Mouse (Mus musculus): ENCODE measurements around the gene Otulin.

DNA sequence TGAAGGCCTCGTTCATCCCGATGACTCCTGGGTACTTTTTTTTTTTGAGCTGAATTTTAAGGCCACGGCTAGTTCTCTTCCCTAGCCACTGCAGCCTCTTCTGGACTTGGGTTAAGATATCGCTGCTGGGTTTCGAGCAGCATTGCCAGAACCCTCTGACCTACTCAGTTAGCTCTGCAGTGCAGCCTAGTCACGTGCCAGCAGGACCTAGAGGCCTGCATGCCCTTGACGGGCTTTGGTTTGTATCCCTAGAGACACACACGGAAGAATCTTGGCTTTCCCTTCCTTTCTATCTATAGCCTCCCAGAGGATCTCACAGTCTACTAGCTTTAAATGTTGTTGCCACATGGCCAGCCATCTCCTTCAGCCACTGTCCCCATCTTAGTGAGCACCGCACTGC, 90.7 kb downstream of the Otulin start:
- TF ChIP-seq USF1 (IDR thresholded peaks at IDR 0.05; ENCODE audit: low read depth): no peak
- no peak for TF ChIP-seq POLR2A (IDR thresholded peaks at IDR 0.05; ENCODE audit: insufficient read length, low read depth)
- no peak for TF ChIP-seq CEBPB (IDR thresholded peaks at IDR 0.05; ENCODE audit: insufficient read depth, poor library complexity, severe bottlenecking)
- TF ChIP-seq POLR2AphosphoS2 (IDR thresholded peaks at IDR 0.05; ENCODE audit: insufficient read length, low read depth): no peak
- TF ChIP-seq E2F4 (IDR thresholded peaks at IDR 0.05; ENCODE audit: insufficient read depth): no peak
- no peak for TF ChIP-seq MAX (IDR thresholded peaks at IDR 0.05; ENCODE audit: low read depth)
- TF ChIP-seq TCF3 (IDR thresholded peaks at IDR 0.05; ENCODE audit: insufficient read length, low read depth): no peak
- TF ChIP-seq TCF12 (IDR thresholded peaks at IDR 0.05; ENCODE audit: insufficient read depth, poor library complexity, severe bottlenecking): no peak
- no peak for TF ChIP-seq SRF (IDR thresholded peaks at IDR 0.05; ENCODE audit: control insufficient read depth, insufficient read length, low read depth)
- no peak for TF ChIP-seq MYOG (IDR thresholded peaks at IDR 0.05; ENCODE audit: control insufficient read depth in 1 of 3, insufficient read depth in 1 of 3, insufficient read length in 2 of 3, low read depth in 2 of 3)
- TF ChIP-seq MYOD1 (IDR thresholded peaks at IDR 0.05; ENCODE audit: control insufficient read depth in 1 of 3, insufficient read length in 2 of 3, low read depth in 2 of 3): no peak

Data from myocyte (in vitro differentiated cells).